Mouse (Mus musculus) G1E (cell line): ENCODE measurements around the gene Dgkd. TPM values are rescaled to one million over a fixed set of nuclear protein-coding genes. Genes with fewer than 3 reads are reported as not detected.
"Not testable (repeated sequence)": the region's sequence is repeated elsewhere in the genome, so short reads cannot be mapped to it uniquely, and the experiment has no call there.

Experiments
- ATAC-seq: 2 replicates; pipeline ENCODE4 v1.8.0; 2016; ENCODE audit warnings: mild to moderate bottlenecking; ENCODE audit not compliant: insufficient number of reproducible peaks, poor library complexity, low FRiP score, severe bottlenecking; ENCODE audit errors: extremely low read depth
- DNase-seq: peaks from one replicate; pipeline ENCODE4 v3.0.0; 2012; ENCODE audit warnings: low spot score
- H3K27me3 ChIP-seq: 2 replicates; pipeline ENCODE4 v1.6.1; 2012; ENCODE audit warnings: mild to moderate bottlenecking, low read length, inconsistent platforms; ENCODE audit not compliant: insufficient read depth
- H3K36me3 ChIP-seq: replicated peaks from 2 replicates; pipeline ENCODE3; 2012; ENCODE audit warnings: mild to moderate bottlenecking, inconsistent platforms
- H3K4me1 ChIP-seq: 2 replicates; pipeline ENCODE4 v1.6.1; 2012; ENCODE audit warnings: low read depth, low read length, inconsistent platforms, mixed read lengths; ENCODE audit not compliant: insufficient read depth
- H3K4me3 ChIP-seq: 2 replicates; pipeline ENCODE4 v1.5.1; 2012; ENCODE audit warnings: low read depth, mild to moderate bottlenecking, inconsistent platforms, low read length, moderate library complexity, mixed read lengths
- H3K9me3 ChIP-seq: replicated peaks from 2 replicates; pipeline ENCODE4 v1.6.1; 2012; ENCODE audit warnings: inconsistent platforms
- CTCF ChIP-seq: IDR thresholded peaks from 2 replicates; pipeline ENCODE4 v1.5.1; 2012; ENCODE audit warnings: low read depth, low read length, inconsistent platforms, mixed read lengths
- GATA1 ChIP-seq: IDR thresholded peaks from 2 replicates; pipeline ENCODE4 v1.6.1; 2012; ENCODE audit warnings: borderline replicate concordance, low read length, inconsistent platforms, mixed read lengths
- GATA2 ChIP-seq: IDR thresholded peaks from 2 replicates; pipeline ENCODE4 v1.6.1; 2012; ENCODE audit warnings: low read depth, low read length, inconsistent platforms, borderline replicate concordance
- POLR2AphosphoS5 ChIP-seq: IDR thresholded peaks from 2 replicates; pipeline ENCODE4 v1.6.1; 2012; ENCODE audit warnings: low read depth, low read length, inconsistent platforms; ENCODE audit not compliant: insufficient replicate concordance
- TAL1 ChIP-seq: conservative IDR thresholded peaks from 2 replicates; pipeline ENCODE4 v1.6.1; 2012; ENCODE audit warnings: low read depth, low read length, inconsistent platforms, mixed read lengths
- polyA plus RNA-seq: library from polyadenylated mRNA; stranded (reverse); fragments of >175 nt; gene quantifications from 2 replicates; pipeline ENCODE4 v1.2.3, GENCODE M21; 2012
- total RNA-seq, 2 experiments: library from RNA; stranded (forward) in 1 of 2; stranded (reverse) in 1 of 2; fragments of 200-1000 nt in 1 of 2; fragments of >200 nt in 1 of 2; fragmentation: Nextera tagmentation in 1 of 2; gene quantifications; 2 replicates each; pipeline ENCODE4 v1.2.3; 2014 to 2017

The Dgkd gene
- total and polyA plus RNA-seq, 3 experiments, result 20.2 to 61.5 (median 57.3) TPM

DNA sequence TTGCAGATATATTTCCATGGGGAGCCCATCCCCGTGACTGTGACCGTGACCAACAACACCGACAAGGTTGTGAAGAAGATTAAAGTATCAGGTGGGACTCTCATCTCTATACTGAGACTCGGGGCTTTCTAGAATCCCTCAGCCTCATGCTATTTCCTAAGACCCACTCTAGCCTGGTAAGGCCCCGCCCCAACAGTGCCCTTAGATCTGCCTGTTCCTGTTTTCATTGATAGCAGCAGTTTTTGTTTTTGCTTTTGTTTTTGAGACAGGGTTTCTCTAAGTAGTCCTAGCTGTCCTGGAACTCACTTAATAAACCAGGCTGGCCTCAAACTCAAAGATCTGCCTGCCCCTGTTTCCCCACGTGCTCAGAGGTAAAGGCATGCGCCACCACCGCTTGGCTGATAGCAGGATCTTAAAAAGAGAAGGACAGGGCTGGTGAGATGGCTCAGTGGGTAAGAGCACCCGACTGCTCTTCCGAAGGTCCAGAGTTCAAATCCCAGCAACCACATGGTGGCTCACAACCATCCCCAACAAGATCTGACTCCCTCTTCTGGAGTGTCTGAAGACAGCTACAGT, 28.6 kb upstream of the Dgkd start:
- ATAC-seq (no peak), DNase-seq (no peak)
- H3K4me3 ChIP-seq, result no peak overlapping the region
- TF ChIP-seq GATA1 (no peak), CTCF (no peak), GATA2 (no peak), POLR2AphosphoS5 (no peak), TAL1 (no peak)
- H3K4me1 ChIP-seq, result peaks cover 32% of the 10 kb centered on the region
- H3K27me3 ChIP-seq, result peaks cover 14% of the 10 kb centered on the region
- H3K9me3 ChIP-seq, result peaks cover 8% of the 10 kb centered on the region; the same call in 1 of the 2 replicates
- H3K36me3 ChIP-seq, result no peaks in the 10 kb centered on the region

DNA sequence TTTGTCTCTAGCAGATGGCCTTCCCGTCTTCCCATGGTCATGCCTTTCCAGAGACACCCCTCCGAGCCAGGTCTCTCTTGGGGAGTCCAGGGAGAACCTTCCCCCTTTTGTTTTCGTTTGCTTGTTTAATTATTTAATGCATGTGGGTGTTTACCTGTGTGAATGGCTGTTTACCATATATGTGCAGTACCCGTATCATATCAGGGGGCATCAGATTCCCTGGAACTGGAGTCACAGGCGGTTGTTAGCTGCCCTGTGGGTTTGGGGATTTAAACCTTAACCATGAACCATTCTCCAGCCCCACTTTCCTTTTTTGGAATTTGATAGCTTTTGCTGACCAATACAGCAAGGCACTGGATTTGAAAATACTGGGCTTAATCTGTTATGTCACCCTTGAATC, 27.8 kb upstream of the Dgkd start:
- ATAC-seq (no peak), DNase-seq (no peak)
- Histone ChIP-seq H3K27me3 (peaks cover 16% of the 10 kb centered on the region), H3K9me3 (peaks cover 8% of the 10 kb centered on the region; the same call in 1 of the 2 replicates), H3K4me3 (no peak overlapping the region), H3K36me3 (no peaks in the 10 kb centered on the region), H3K4me1 (peaks cover 31% of the 10 kb centered on the region)
- no peak for TF ChIP-seq GATA2
- TF ChIP-seq CTCF, result peak; percentile 39; the same call in 1 of the 2 replicates

DNA sequence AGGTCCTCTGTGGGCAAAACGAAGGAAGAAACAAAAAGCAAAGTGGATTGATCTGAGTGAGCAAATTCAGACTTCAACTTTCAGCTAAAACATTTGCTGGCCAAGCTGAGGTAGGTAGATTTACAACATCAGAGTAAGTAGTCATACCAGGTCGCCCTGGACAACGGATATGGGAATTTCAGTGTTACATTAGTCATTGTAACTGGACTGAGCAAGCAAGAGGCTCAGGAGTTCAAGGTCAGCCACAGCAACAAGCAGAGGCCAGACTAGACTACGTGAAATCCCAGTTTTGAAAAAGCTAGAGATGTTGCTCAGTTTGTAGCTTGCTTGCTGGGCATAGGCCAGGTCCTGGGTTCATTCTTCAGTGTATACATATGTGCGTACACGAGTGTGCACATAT, 27.1 kb upstream of the Dgkd start:
- DNase-seq (no peak), ATAC-seq (no peak)
- TF ChIP-seq GATA2 (no peak), POLR2AphosphoS5 (no peak), TAL1 (no peak), GATA1 (no peak), CTCF (no peak)
- peaks cover 16% of the 10 kb centered on the region for H3K27me3 ChIP-seq
- H3K36me3 ChIP-seq, result no peaks in the 10 kb centered on the region
- peaks cover 5% of the 10 kb centered on the region; the same call in 1 of the 2 replicates for H3K9me3 ChIP-seq
- H3K4me1 ChIP-seq, result peaks cover 31% of the 10 kb centered on the region
- no peak overlapping the region for H3K4me3 ChIP-seq

DNA sequence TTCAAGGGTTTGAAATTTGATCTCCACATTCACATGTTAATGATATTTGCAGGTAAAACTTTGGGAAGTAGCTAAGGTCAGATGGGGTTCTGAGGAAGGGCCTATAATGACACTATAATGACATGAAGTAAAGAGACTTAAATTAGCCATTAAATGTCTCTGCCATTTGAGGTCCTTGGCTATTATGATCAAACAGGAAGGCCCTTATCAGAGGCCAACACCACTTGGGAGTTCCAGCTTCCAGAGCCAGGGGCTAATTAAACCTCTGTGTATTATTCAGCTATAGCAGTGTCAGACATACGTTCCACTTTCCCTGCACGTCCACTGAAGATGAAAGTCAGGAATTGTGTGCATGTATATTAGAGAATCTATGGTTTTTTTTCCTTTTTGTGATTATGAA, 26.6 kb upstream of the Dgkd start:
- no peak for DNase-seq
- Histone ChIP-seq H3K9me3 (peaks cover 5% of the 10 kb centered on the region; the same call in 1 of the 2 replicates), H3K4me3 (no peak overlapping the region), H3K36me3 (no peaks in the 10 kb centered on the region), H3K4me1 (peaks cover 31% of the 10 kb centered on the region), H3K27me3 (peaks cover 16% of the 10 kb centered on the region)
- no peak for ATAC-seq
- TF ChIP-seq GATA1 (no peak), CTCF (no peak), GATA2 (no peak), TAL1 (no peak), POLR2AphosphoS5 (no peak)

DNA sequence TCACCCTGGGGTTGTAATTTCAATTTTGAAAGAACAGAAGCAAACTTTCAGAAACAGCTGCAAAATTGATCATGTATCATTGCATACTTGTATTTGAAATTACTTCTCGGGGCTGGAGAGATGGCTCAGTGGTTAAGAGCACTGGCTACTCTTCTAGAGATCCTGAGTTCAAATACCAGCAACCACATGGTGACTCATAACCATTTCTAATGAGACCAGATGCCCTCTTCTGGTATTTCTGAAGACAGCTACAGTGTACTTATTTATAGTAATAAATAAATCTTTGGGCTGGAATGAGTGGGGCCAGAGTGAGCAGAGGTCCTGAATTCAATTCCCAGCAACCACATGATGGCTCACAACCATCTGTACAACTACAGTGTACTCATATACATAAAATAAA, 25.6 kb upstream of the Dgkd start:
- ATAC-seq, H3K9me3 ChIP-seq, DNase-seq, H3K36me3 ChIP-seq, H3K4me3 ChIP-seq: not testable (repeated sequence)
- peaks cover 19% of the 10 kb centered on the region for H3K27me3 ChIP-seq
- H3K4me1 ChIP-seq, result peaks cover 31% of the 10 kb centered on the region

DNA sequence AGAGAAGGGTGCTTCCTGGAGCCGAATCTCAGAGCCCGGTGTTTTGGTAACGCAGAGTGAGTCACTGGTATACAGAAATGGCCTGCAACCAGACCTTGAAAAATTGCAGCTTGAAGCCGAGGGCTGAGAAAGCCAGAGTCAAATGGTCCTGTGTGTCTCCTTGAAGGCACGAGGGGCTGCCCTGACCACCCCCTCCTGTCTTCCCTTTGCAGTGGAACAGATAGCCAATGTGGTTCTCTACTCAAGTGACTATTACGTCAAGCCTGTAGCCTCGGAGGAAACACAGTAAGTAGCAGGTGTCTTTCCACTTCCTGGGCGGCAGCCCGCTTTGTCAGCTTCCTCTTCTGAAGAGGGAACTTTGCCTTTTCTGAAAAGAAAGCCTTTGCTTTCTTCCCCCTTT, 24.9 kb upstream of the Dgkd start:
- TF ChIP-seq POLR2AphosphoS5 (no peak), GATA2 (no peak), TAL1 (no peak), CTCF (no peak), GATA1 (no peak)
- Histone ChIP-seq H3K4me1 (peaks cover 31% of the 10 kb centered on the region), H3K27me3 (peaks cover 15% of the 10 kb centered on the region), H3K36me3 (no peaks in the 10 kb centered on the region), H3K9me3 (peaks cover 5% of the 10 kb centered on the region; the same call in 1 of the 2 replicates), H3K4me3 (no peak overlapping the region)
- ATAC-seq, result peak; percentile 70
- DNase-seq, result peak; percentile 56

DNA sequence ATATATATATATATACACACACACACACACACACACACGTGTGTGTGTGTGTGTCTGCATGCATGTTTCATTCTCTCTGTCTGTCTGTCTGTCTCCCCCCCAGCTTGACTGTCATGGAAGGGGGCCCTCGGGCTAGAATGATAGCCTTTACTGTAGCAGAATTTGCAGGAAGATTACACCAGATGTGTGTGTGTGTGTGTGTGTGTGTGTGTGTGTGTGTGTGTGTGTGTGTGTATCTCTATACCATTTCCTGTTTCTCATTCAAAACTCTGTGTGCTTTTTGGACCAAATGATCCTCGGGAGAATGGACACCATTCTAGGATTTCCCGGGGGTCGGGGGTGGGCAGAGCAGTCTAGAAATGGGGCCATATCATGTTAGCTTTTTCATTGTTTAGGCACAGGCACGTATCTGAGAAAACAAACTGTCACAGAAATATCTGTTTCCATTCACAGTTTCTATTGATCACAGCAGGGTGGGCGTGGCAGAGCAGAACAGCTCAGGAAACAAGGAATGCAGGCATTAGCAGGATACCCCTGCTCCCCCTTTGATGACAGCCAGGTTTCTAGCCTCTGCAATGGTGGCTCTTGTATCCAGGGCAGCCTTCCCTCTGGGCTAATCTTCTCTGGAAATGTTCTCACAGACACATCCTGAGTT, 24.0 kb upstream of the Dgkd start:
- Histone ChIP-seq H3K4me3 (no peak overlapping the region), H3K36me3 (no peaks in the 10 kb centered on the region), H3K27me3 (peaks cover 16% of the 10 kb centered on the region), H3K4me1 (peaks cover 27% of the 10 kb centered on the region), H3K9me3 (peaks cover 5% of the 10 kb centered on the region; the same call in 1 of the 2 replicates)
- no peak for ATAC-seq
- no peak for DNase-seq
- TF ChIP-seq CTCF (no peak), POLR2AphosphoS5 (no peak), TAL1 (no peak), GATA1 (no peak), GATA2 (no peak)
